Mouse (Mus musculus) adrenal gland, postnatal 4 days (tissue): ENCODE results near the gene Trim65. TPM values are rescaled to one million over a fixed set of nuclear protein-coding genes. Genes with fewer than 3 reads are reported as not detected.
A peak's percentile ranks its signal among the peaks of the same experiment; 100 is the strongest.

Source experiments
- DNase-seq, 2 experiments: peaks; one replicate each; pipeline ENCODE4 v3.0.0; 2021 to 2022; ENCODE audit warnings: low spot score in 2 of 2, mixed read lengths in 2 of 2
- long read RNA-seq, 2 experiments: library from polyadenylated mRNA; stranded (forward); transcript quantifications; one replicate each; pipeline ENCODE4 v2.0.0; 2021
- total RNA-seq, 2 experiments: library from RNA; stranded (reverse); gene quantifications; 2 replicates each; pipeline ENCODE4 v1.2.3; 2021

Trim65 gene
- total RNA-seq, result 1 to 10 TPM; 8.2 to 8.5 TPM
- long read RNA-seq, experiment 1, partial matches to known transcripts, result 0 of 3 reads
- long read RNA-seq, experiment 1, other reads (novel, unspliced or antisense), result 1 of 3 reads
- long read RNA-seq, experiment 2, partial matches to known transcripts, result 0 of 2 reads
- long read RNA-seq, experiment 2, other reads (novel, unspliced or antisense), result 0 of 2 reads

GRCm38 (mm10) chr11:116130488-116131205 lies at the start of gene Trim65:
TSS of gene Trim65 (minus strand) at chr11:116131128.
- peak; percentile 68 to 74 for DNase-seq

GRCm38 (mm10) chr11:116178411-116179121 lies 47.6 kb upstream of the Trim65 start:
- DNase-seq, result no peak

GRCm38 (mm10) chr11:116176010-116176409 lies 45.1 kb upstream of the Trim65 start:
- DNase-seq, result no peak

- peak in 1 of 2 experiments; percentile 41 for DNase-seq
Measured at GRCm38 (mm10) chr11:116174775-116175448, 44.0 kb upstream of the Trim65 start.

- no peak for DNase-seq
Measured at GRCm38 (mm10) chr11:116171959-116172358, 41.0 kb upstream of the Trim65 start.

GRCm38 (mm10) chr11:116170003-116170800 lies 39.3 kb upstream of the Trim65 start:
- DNase-seq, result no peak

GRCm38 (mm10) chr11:116169214-116169613 lies 38.3 kb upstream of the Trim65 start:
- no peak for DNase-seq

- DNase-seq, result peak; percentile 74 to 88
Measured at GRCm38 (mm10) chr11:116167884-116168439, 37.0 kb upstream of the Trim65 start, which contains the start of gene Fbf1. TSS of gene Fbf1 (minus strand) at chr11:116168166.

- no peak for DNase-seq
Measured at GRCm38 (mm10) chr11:116167232-116167631, 36.3 kb upstream of the Trim65 start.

GRCm38 (mm10) chr11:116163002-116163401 lies 32.1 kb upstream of the Trim65 start:
- no peak for DNase-seq

- no peak for DNase-seq
Measured at GRCm38 (mm10) chr11:116162146-116162545, 31.2 kb upstream of the Trim65 start.

GRCm38 (mm10) chr11:116161312-116161711 lies 30.4 kb upstream of the Trim65 start:
- no peak for DNase-seq

GRCm38 (mm10) chr11:116150960-116151359 lies 20.0 kb upstream of the Trim65 start:
- DNase-seq, result no peak

GRCm38 (mm10) chr11:116149341-116149740 lies 18.4 kb upstream of the Trim65 start:
- no peak for DNase-seq

- no peak for DNase-seq
Measured at GRCm38 (mm10) chr11:116148761-116149221, 17.9 kb upstream of the Trim65 start.

GRCm38 (mm10) chr11:116146294-116146985 lies 15.5 kb upstream of the Trim65 start:
- DNase-seq, result no peak

- no peak for DNase-seq
Measured at GRCm38 (mm10) chr11:116145481-116146293, 14.8 kb upstream of the Trim65 start.

GRCm38 (mm10) chr11:116143468-116143867 lies 12.5 kb upstream of the Trim65 start:
- DNase-seq, result no peak
